Mouse (Mus musculus) ES-E14 (cell line): ENCODE data around the gene Cryaa. TPM values are rescaled to one million over a fixed set of nuclear protein-coding genes. Genes with fewer than 3 reads are reported as not detected.

Experiments
- DNase-seq: peaks from one replicate; pipeline ENCODE4 v3.0.0-alpha.2; 2013; ENCODE audit warnings: low read depth, low spot score
- H3K27ac ChIP-seq: 2 replicates; pipeline ENCODE4 v1.5.1; 2012; ENCODE audit warnings: low read depth, mild to moderate bottlenecking, low read length, moderate library complexity, mixed read lengths; ENCODE audit not compliant: poor library complexity, insufficient read depth, severe bottlenecking
- H3K36me3 ChIP-seq: 2 replicates; pipeline ENCODE4 v1.6.1; 2012; ENCODE audit warnings: mild to moderate bottlenecking, low read length, moderate library complexity, mixed read lengths; ENCODE audit not compliant: control insufficient read depth, poor library complexity, insufficient read depth, severe bottlenecking
- H3K4me1 ChIP-seq, 2 experiments: fragments of 150-350 bp in 1 of 2; sonication (generic) in 1 of 2; 2 replicates each; pipeline ENCODE4 v1.6.1; 2012; ENCODE audit warnings: low read length in 2 of 2, mild to moderate bottlenecking in 1 of 2, mixed read lengths in 1 of 2; ENCODE audit not compliant: control insufficient read depth in 2 of 2, insufficient read depth in 2 of 2, poor library complexity in 1 of 2
- H3K4me3 ChIP-seq, 2 experiments: fragments of 150-350 bp in 1 of 2; sonication (generic) in 1 of 2; 2 replicates each; pipeline ENCODE4 v1.5.1; 2012; ENCODE audit warnings: low read length in 2 of 2, low read depth in 1 of 2, mild to moderate bottlenecking in 1 of 2, mixed read lengths in 1 of 2; ENCODE audit not compliant: insufficient read depth in 1 of 2, poor library complexity in 1 of 2, severe bottlenecking in 1 of 2
- H3K9ac ChIP-seq: 2 replicates; pipeline ENCODE4 v1.6.1; 2012; ENCODE audit warnings: low read depth, mild to moderate bottlenecking, low read length, mixed read lengths; ENCODE audit not compliant: poor library complexity, insufficient read depth, severe bottlenecking
- H3K9me3 ChIP-seq: fragments of 150-350 bp; sonication (generic); 2 replicates; pipeline ENCODE4 v1.6.1; 2012; ENCODE audit warnings: low read depth, mild to moderate bottlenecking, low read length; ENCODE audit not compliant: control insufficient read depth, insufficient read depth
- CHD2 ChIP-seq: IDR thresholded peaks from 2 replicates; pipeline ENCODE4 v1.6.1; 2014; ENCODE audit warnings: mild to moderate bottlenecking, low read depth, low read length, inconsistent platforms
- HCFC1 ChIP-seq: IDR thresholded peaks from 2 replicates; pipeline ENCODE4 v1.6.1; 2012; ENCODE audit warnings: low read length, inconsistent platforms, borderline replicate concordance; ENCODE audit not compliant: insufficient read depth
- MAFK ChIP-seq: IDR thresholded peaks from 2 replicates; pipeline ENCODE4 v1.6.1; 2014; ENCODE audit warnings: mild to moderate bottlenecking, low read depth, low read length, inconsistent platforms; ENCODE audit not compliant: insufficient read depth
- ZC3H11A ChIP-seq: IDR thresholded peaks from 2 replicates; pipeline ENCODE4 v1.6.1; 2012; ENCODE audit warnings: low read depth, mild to moderate bottlenecking, inconsistent platforms, low read length, borderline replicate concordance
- ZNF384 ChIP-seq: IDR thresholded peaks from 2 replicates; pipeline ENCODE4 v1.6.1; 2012; ENCODE audit warnings: low read depth, low read length, inconsistent platforms
- in situ Hi-C, 2 experiments: fragments of 600-800 bp; cut with MboI; formaldehyde crosslinking; loops; one replicate each; pipeline ENCODE4 v1.15.1; 2025; ENCODE audit warnings: low sequenced_read_pairs in 2 of 2, inconsistent platforms in 1 of 2; ENCODE audit not compliant: unreplicated experiment in 2 of 2
- total RNA-seq: library from RNA; depleted of rRNA; stranded (reverse); fragments of 300-350 nt; gene quantifications from 2 replicates; pipeline ENCODE4 v1.2.3, GENCODE M21; 2012

Gene Cryaa
- total RNA-seq, 1 experiment, result 0.36 TPM

DNA sequence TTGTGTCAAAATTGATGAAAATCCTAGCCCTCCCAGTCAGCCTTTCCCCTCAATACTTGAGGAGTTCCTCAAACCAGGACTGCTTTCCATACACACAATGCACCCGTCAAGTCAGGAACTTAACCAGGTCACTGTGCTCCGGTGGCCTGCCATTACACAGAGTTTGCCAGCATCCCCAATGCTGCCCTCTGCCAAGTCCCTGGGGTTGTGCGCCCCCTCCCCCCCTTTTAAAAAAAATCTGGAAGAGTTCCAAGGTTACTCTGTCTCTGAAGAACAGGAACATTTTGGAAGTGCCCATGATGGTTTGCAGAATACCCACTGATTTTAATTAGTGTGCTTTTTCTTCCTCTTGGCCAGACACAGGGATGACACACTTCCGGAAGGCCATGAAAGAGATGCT is 38.0 kb upstream of the Cryaa start:
- no peak for DNase-seq
- Histone ChIP-seq H3K27ac (no peak overlapping the region), H3K9me3 (no peaks in the 10 kb centered on the region), H3K4me3 (no peak overlapping the region), H3K36me3 (no peaks in the 10 kb centered on the region), H3K9ac (no peak overlapping the region), H3K4me1 (0 out of 4 replicates have a peak, but pooled peaks cover 0 to 2% of the 10 kb centered on the region in 2 experiments)
- in situ Hi-C loops, result no loop called here
- TF ChIP-seq CHD2 (no peak), ZC3H11A (no peak), ZNF384 (no peak)

DNA sequence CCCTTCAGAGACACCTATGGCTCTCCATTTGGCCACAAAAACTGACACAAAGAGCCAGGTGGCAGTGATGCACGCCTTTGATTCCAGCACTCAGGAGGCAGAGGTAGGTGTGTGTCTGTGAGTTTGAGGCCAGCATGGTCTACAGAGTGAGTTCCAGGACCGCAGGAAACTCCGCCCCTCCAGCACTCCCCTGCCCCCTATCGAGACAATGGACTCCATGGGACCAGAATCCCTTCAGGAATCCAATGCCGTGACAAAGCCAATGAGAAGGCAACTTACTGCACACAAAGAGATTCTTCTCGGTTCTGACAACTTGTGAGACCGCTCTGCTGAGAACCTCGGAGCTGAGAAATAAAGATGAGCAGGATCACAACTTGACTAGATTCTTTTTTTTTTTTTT is 35.3 kb upstream of the Cryaa start:
- Histone ChIP-seq H3K4me1 (no peaks in the 10 kb centered on the region), H3K9me3 (no peaks in the 10 kb centered on the region), H3K36me3 (peaks cover 9% of the 10 kb centered on the region), H3K9ac (no peak overlapping the region), H3K4me3 (peak overlapping the region in 1 of 2 experiments; percentile 6; a peak in 2 of 4 replicates), H3K27ac (no peak overlapping the region)
- DNase-seq, result no peak
- TF ChIP-seq ZNF384, result peak; percentile 74
- TF ChIP-seq ZC3H11A, result no peak
- in situ Hi-C loops, result no loop called here

DNA sequence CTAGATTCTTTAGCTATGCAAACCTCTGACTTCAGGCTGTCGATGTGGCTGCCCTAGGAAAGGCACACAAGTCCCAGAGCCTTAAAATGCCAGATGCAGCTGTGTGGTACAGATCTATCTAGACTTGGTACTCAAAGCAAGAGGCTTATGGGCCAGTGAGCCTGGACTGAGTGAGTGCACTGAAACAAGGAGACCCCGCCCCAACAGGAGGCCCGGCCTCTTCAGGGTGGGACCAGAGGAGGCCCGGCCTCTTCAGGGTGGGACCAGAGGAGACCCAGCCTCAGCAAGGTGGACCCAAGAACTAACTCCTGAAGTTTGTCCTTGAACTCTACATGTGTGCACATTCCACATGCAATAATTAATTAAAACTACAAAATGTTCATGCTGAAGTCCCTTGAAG is 34.7 kb upstream of the Cryaa start:
- no peak overlapping the region for H3K9ac ChIP-seq
- no peaks in the 10 kb centered on the region for H3K4me1 ChIP-seq
- no peak overlapping the region for H3K27ac ChIP-seq
- in situ Hi-C loops, result no loop called here
- H3K4me3 ChIP-seq, result no peak overlapping the region
- peaks cover 14% of the 10 kb centered on the region for H3K36me3 ChIP-seq
- DNase-seq, result no peak
- TF ChIP-seq CHD2 (no peak), HCFC1 (no peak), MAFK (no peak), ZNF384 (no peak), ZC3H11A (no peak)
- no peaks in the 10 kb centered on the region for H3K9me3 ChIP-seq

- no peak overlapping the region for H3K4me3 ChIP-seq
- H3K36me3 ChIP-seq, result peaks cover 40% of the 10 kb centered on the region
- H3K27ac ChIP-seq, result no peak overlapping the region
- in situ Hi-C loops, result no loop called here
- no peak overlapping the region for H3K9ac ChIP-seq
- no peak for DNase-seq
- no peaks in the 10 kb centered on the region for H3K9me3 ChIP-seq
- peaks cover 0 to 3% of the 10 kb centered on the region in 2 experiments; a peak in 1 of 4 replicates for H3K4me1 ChIP-seq
- TF ChIP-seq ZC3H11A (no peak), HCFC1 (no peak)
Measured at GRCm38 (mm10) chr17:31646199-31647002, 31.2 kb upstream of the Cryaa start.

DNA sequence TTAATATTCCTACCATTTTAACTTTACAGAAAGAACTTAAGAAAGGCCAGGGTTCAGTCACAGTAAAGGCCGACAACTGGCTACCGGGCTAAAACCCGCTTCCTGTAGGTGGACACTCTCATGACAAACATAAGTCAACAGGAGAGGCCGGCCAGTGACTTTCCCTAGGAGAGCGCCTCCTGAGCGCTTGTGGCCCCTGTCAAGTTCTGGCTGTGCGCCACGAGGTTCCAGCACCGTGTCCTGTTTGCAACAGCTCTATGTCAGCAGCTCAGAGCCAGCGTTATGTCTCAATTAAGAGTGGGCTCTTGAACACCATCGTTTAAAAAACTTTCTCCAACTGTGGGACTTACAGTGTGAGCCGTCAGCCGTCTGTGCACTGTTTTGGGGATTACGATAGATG is 25.5 kb upstream of the Cryaa start:
- peaks cover 77% of the 10 kb centered on the region for H3K36me3 ChIP-seq
- no peak overlapping the region for H3K4me3 ChIP-seq
- DNase-seq, result no peak
- H3K9me3 ChIP-seq, result no peaks in the 10 kb centered on the region
- no peak overlapping the region for H3K27ac ChIP-seq
- TF ChIP-seq HCFC1 (no peak), ZC3H11A (no peak), ZNF384 (no peak), CHD2 (no peak), MAFK (no peak)
- H3K9ac ChIP-seq, result no peak overlapping the region
- in situ Hi-C loops, result no loop called here
- H3K4me1 ChIP-seq, result peaks cover 0 to 14% of the 10 kb centered on the region in 2 experiments; a peak in 1 of 4 replicates
